Mouse (Mus musculus) intestine, embryonic 14.5 days (tissue): Measurements from ENCODE around the gene Mecr. TPM values are rescaled to one million over a fixed set of nuclear protein-coding genes. Genes with fewer than 3 reads are reported as not detected.

Source experiments
- ATAC-seq: fragments of 200-750 bp; cut with Nextera tagmentation; replicated peaks from 2 replicates; pipeline ENCODE4 v1.8.0; 2017; ENCODE audit warnings: low read depth, moderate number of reproducible peaks, moderate TSS enrichment, moderate library complexity; ENCODE audit not compliant: low FRiP score, low TSS enrichment
- DNase-seq: peaks from one replicate; pipeline ENCODE4 v3.0.0-alpha.2; 2018; ENCODE audit warnings: low spot score
- H3K27ac ChIP-seq: fragments of 300-500 bp; sonication (generic); 2 replicates; pipeline ENCODE4 v1.5.1; 2014; ENCODE audit warnings: low read depth, mild to moderate bottlenecking, control low read depth
- H3K27me3 ChIP-seq: fragments of 300-500 bp; sonication (generic); replicated peaks from 2 replicates; pipeline ENCODE4 v1.6.1; 2014; ENCODE audit warnings: low read length, control low read depth; ENCODE audit not compliant: control insufficient read depth, insufficient read depth
- H3K36me3 ChIP-seq: fragments of 300-500 bp; sonication (generic); 2 replicates; pipeline ENCODE4 v1.6.1; 2014; ENCODE audit warnings: low read length, control low read depth; ENCODE audit not compliant: control insufficient read depth, insufficient read depth
- H3K4me1 ChIP-seq: fragments of 300-500 bp; sonication (generic); replicated peaks from 2 replicates; pipeline ENCODE4 v1.6.1; 2014; ENCODE audit warnings: low read length, control low read depth, mixed read lengths; ENCODE audit not compliant: control insufficient read depth, insufficient read depth
- H3K4me2 ChIP-seq: fragments of 300-500 bp; sonication (generic); 2 replicates; pipeline ENCODE4 v1.6.1; 2014; ENCODE audit warnings: low read length
- H3K4me3 ChIP-seq: fragments of 300-500 bp; sonication (generic); 2 replicates; pipeline ENCODE4 v1.5.1; 2014; ENCODE audit warnings: low read depth, low read length, control low read depth, mixed read lengths
- H3K9ac ChIP-seq: fragments of 300-500 bp; sonication (generic); 2 replicates; pipeline ENCODE4 v1.6.1; 2014; ENCODE audit warnings: mild to moderate bottlenecking, low read length
- H3K9me3 ChIP-seq: fragments of 300-500 bp; sonication (generic); 2 replicates; pipeline ENCODE4 v1.6.1; 2016; ENCODE audit warnings: low read length, control low read depth; ENCODE audit not compliant: control insufficient read depth
- WGBS: fragments of 180-500 bp; shearing (Covaris S2); extraction: QIAGEN DNeasy Blood & Tissue Kit; methylation state at CpG from one replicate; pipeline ENCODE4 v1.1.7; 2014; 5-methylcytosine and 5-hydroxymethylcytosine counted together
- polyA plus RNA-seq: library from polyadenylated mRNA; unstranded; fragments of >200 nt; fragmentation: Nextera tagmentation; extraction: Ambion mirVana; gene quantifications from 2 replicates; pipeline ENCODE4 v1.2.1, GENCODE M21; 2014

Gene Mecr
- polyA plus RNA-seq, 1 experiment from 2014 or later = 59.3 TPM

GRCm38 (mm10) chr4:131907912-131908311 is 64.6 kb downstream of the Mecr start:
- no peak for DNase-seq

GRCm38 (mm10) chr4:131910237-131910994 is 67.1 kb downstream of the Mecr start:
- Histone ChIP-seq H3K27ac (peak overlapping the region; percentile 27; the same call in 1 of the 2 replicates), H3K36me3 (no peaks in the 10 kb centered on the region), H3K9ac (no peak overlapping the region), H3K4me2 (peak overlapping the region; percentile 37), H3K9me3 (no peaks in the 10 kb centered on the region), H3K27me3 (peaks cover 3% of the 10 kb centered on the region; the same call in 1 of the 2 replicates), H3K4me3 (no peak overlapping the region), H3K4me1 (peaks cover 26% of the 10 kb centered on the region)
- ATAC-seq = peak; percentile 20; the same call in 1 of the 2 replicates
- 8% methylated on average over 18 of the region's 21 CpGs for WGBS
- peak; percentile 68 for DNase-seq

More at GRCm38 (mm10) chr4:131907912-131908311, 64.6 kb downstream of the Mecr start:
- Histone ChIP-seq H3K27ac (no peak overlapping the region), H3K9ac (no peak overlapping the region), H3K4me3 (no peak overlapping the region), H3K36me3 (0 out of 2 replicates have a peak, but pooled peaks cover 3% of the 10 kb centered on the region), H3K27me3 (no peaks in the 10 kb centered on the region), H3K4me1 (peaks cover 15% of the 10 kb centered on the region), H3K4me2 (no peak overlapping the region), H3K9me3 (no peaks in the 10 kb centered on the region)
- ATAC-seq = no peak
- WGBS = 90% methylated on average over 3 of the region's 3 CpGs

- Histone ChIP-seq H3K9me3 (no peaks in the 10 kb centered on the region), H3K27me3 (peaks cover 11% of the 10 kb centered on the region), H3K4me3 (no peak overlapping the region), H3K9ac (no peak overlapping the region), H3K4me1 (peaks cover 30% of the 10 kb centered on the region), H3K36me3 (no peaks in the 10 kb centered on the region), H3K4me2 (no peak overlapping the region), H3K27ac (no peak overlapping the region)
- no peak for DNase-seq
- ATAC-seq = no peak
- WGBS = 33% methylated on average over 5 of the region's 5 CpGs
Observed at GRCm38 (mm10) chr4:131911521-131911920, 68.3 kb downstream of the Mecr start.

- Histone ChIP-seq H3K36me3 (no peaks in the 10 kb centered on the region), H3K9ac (no peak overlapping the region), H3K4me2 (no peak overlapping the region), H3K9me3 (no peaks in the 10 kb centered on the region), H3K4me3 (no peak overlapping the region), H3K27ac (no peak overlapping the region), H3K4me1 (peaks cover 35% of the 10 kb centered on the region), H3K27me3 (peaks cover 14% of the 10 kb centered on the region)
- DNase-seq (no peak), ATAC-seq (no peak)
- WGBS = 62% methylated on average over 10 of the region's 10 CpGs
Observed at GRCm38 (mm10) chr4:131913526-131913925, 70.3 kb downstream of the Mecr start.

- WGBS = 17% methylated on average over 9 of the region's 9 CpGs
- ATAC-seq (no peak), DNase-seq (no peak)
- Histone ChIP-seq H3K4me3 (no peak overlapping the region), H3K36me3 (no peaks in the 10 kb centered on the region), H3K9ac (no peak overlapping the region), H3K27ac (no peak overlapping the region), H3K4me1 (peaks cover 41% of the 10 kb centered on the region), H3K9me3 (no peaks in the 10 kb centered on the region), H3K27me3 (peaks cover 14% of the 10 kb centered on the region), H3K4me2 (no peak overlapping the region)
Observed at GRCm38 (mm10) chr4:131914046-131914643, 70.9 kb downstream of the Mecr start.

GRCm38 (mm10) chr4:131914891-131915469 is 71.7 kb downstream of the Mecr start:
- 3% methylated on average over 31 of the region's 31 CpGs for WGBS
- Histone ChIP-seq H3K4me3 (peak overlapping the region; percentile 22), H3K9ac (peak overlapping the region; percentile 11), H3K36me3 (no peaks in the 10 kb centered on the region), H3K9me3 (no peaks in the 10 kb centered on the region), H3K27ac (no peak overlapping the region), H3K4me1 (peaks cover 45% of the 10 kb centered on the region), H3K4me2 (peak overlapping the region; percentile 46), H3K27me3 (peaks cover 14% of the 10 kb centered on the region)
- ATAC-seq (no peak), DNase-seq (peak; percentile 81)

- ATAC-seq = no peak
- Histone ChIP-seq H3K27me3 (peaks cover 14% of the 10 kb centered on the region), H3K4me1 (peaks cover 38% of the 10 kb centered on the region), H3K36me3 (no peaks in the 10 kb centered on the region), H3K9me3 (no peaks in the 10 kb centered on the region), H3K4me2 (peak overlapping the region; percentile 46), H3K9ac (no peak overlapping the region), H3K4me3 (no peak overlapping the region), H3K27ac (no peak overlapping the region)
- no peak for DNase-seq
- 34% methylated on average over 13 of the region's 13 CpGs for whole genome bisulfite sequencing
Observed at GRCm38 (mm10) chr4:131915821-131916328, 72.6 kb downstream of the Mecr start.

GRCm38 (mm10) chr4:131916425-131916824 is 73.2 kb downstream of the Mecr start:
- ATAC-seq = 0 out of 2 replicates have a peak, but pooled peaks have one; percentile 30
- H3K9me3 ChIP-seq = no peaks in the 10 kb centered on the region
- peak; percentile 87 for DNase-seq
- H3K4me1 ChIP-seq = peaks cover 36% of the 10 kb centered on the region
- no peak overlapping the region for H3K27ac ChIP-seq
- H3K9ac ChIP-seq = no peak overlapping the region
- 16% methylated on average over 15 of the region's 15 CpGs for WGBS
- no peaks in the 10 kb centered on the region for H3K36me3 ChIP-seq
- H3K4me2 ChIP-seq = no peak overlapping the region
- H3K27me3 ChIP-seq = peaks cover 14% of the 10 kb centered on the region
- no peak overlapping the region for H3K4me3 ChIP-seq
